Mouse (Mus musculus) hindbrain, embryonic 15.5 days (tissue): ENCODE measurements around the gene Ugt1a9. TPM values are rescaled to one million over a fixed set of nuclear protein-coding genes. Genes with fewer than 3 reads are reported as not detected.

Source experiments
- ATAC-seq: fragments of 200-750 bp; cut with Nextera tagmentation; 2 replicates; pipeline ENCODE4 v1.8.0; 2017; ENCODE audit warnings: low read depth, moderate number of reproducible peaks, moderate TSS enrichment; ENCODE audit not compliant: low FRiP score
- H3K27ac ChIP-seq: fragments of 300-500 bp; sonication (generic); replicated peaks from 2 replicates; pipeline ENCODE4 v1.5.1; 2015; ENCODE audit warnings: mild to moderate bottlenecking, inconsistent platforms
- H3K27me3 ChIP-seq: fragments of 300-500 bp; sonication (generic); 2 replicates; pipeline ENCODE4 v1.6.1; 2015; ENCODE audit warnings: control low read depth, inconsistent platforms
- H3K36me3 ChIP-seq: fragments of 300-500 bp; sonication (generic); 2 replicates; pipeline ENCODE4 v1.6.1; 2015; ENCODE audit warnings: control low read depth, inconsistent platforms
- H3K4me1 ChIP-seq: fragments of 300-500 bp; sonication (generic); replicated peaks from 2 replicates; pipeline ENCODE4 v1.6.1; 2015; ENCODE audit warnings: control low read depth, inconsistent platforms
- H3K4me2 ChIP-seq: fragments of 300-500 bp; sonication (generic); 2 replicates; pipeline ENCODE4 v1.6.1; 2015; ENCODE audit warnings: moderate library complexity, mild to moderate bottlenecking, inconsistent platforms
- H3K4me3 ChIP-seq: fragments of 300-500 bp; sonication (generic); 2 replicates; pipeline ENCODE4 v1.5.1; 2015; ENCODE audit warnings: mild to moderate bottlenecking, inconsistent platforms
- H3K9ac ChIP-seq: fragments of 300-500 bp; sonication (generic); 2 replicates; pipeline ENCODE4 v1.6.1; 2015; ENCODE audit warnings: inconsistent platforms
- H3K9me3 ChIP-seq: fragments of 300-500 bp; sonication (generic); 2 replicates; pipeline ENCODE4 v1.6.1; 2016; ENCODE audit warnings: control low read depth, inconsistent platforms
- WGBS: fragments of 180-500 bp; shearing (Covaris S2); methylation state at CpG from one replicate; pipeline ENCODE4 v1.1.7; 2015; 5-methylcytosine and 5-hydroxymethylcytosine counted together
- polyA plus RNA-seq: library from polyadenylated mRNA; unstranded; fragments of >200 nt; fragmentation: Nextera tagmentation; extraction: Ambion mirVana; gene quantifications from 2 replicates; pipeline ENCODE4 v1.2.1, GENCODE M21; 2015

The Ugt1a9 gene
- polyA plus RNA-seq, 1 experiment from 2014 or later: not detected

- Histone ChIP-seq H3K4me2 (no peak overlapping the region), H3K9me3 (peaks cover 95% of the 10 kb centered on the region), H3K27me3 (no peaks in the 10 kb centered on the region), H3K4me1 (no peaks in the 10 kb centered on the region), H3K36me3 (no peaks in the 10 kb centered on the region), H3K4me3 (no peak overlapping the region), H3K9ac (no peak overlapping the region), H3K27ac (no peak overlapping the region)
- ATAC-seq: no peak
- 50% methylated on average over 5 of the region's 5 CpGs for WGBS
These were observed 164.0 kb downstream of the Ugt1a9 start for GRCm38 (mm10) chr1:88234646-88235045.

GRCm38 (mm10) chr1:88235046-88235893 is 164.7 kb downstream of the Ugt1a9 start:
- Histone ChIP-seq H3K4me3 (no peak overlapping the region), H3K4me1 (no peaks in the 10 kb centered on the region), H3K27ac (no peak overlapping the region), H3K9me3 (peaks cover 95% of the 10 kb centered on the region), H3K9ac (no peak overlapping the region), H3K27me3 (no peaks in the 10 kb centered on the region), H3K36me3 (no peaks in the 10 kb centered on the region), H3K4me2 (no peak overlapping the region)
- no peak for ATAC-seq
- WGBS: 68% methylated on average over 11 of the region's 11 CpGs

GRCm38 (mm10) chr1:88235894-88236415 is 165.4 kb downstream of the Ugt1a9 start:
- no peak overlapping the region for H3K4me2 ChIP-seq
- H3K4me1 ChIP-seq: no peaks in the 10 kb centered on the region
- no peak overlapping the region for H3K27ac ChIP-seq
- peaks cover 95% of the 10 kb centered on the region for H3K9me3 ChIP-seq
- no peak for ATAC-seq
- 64% methylated on average over 4 of the region's 4 CpGs for WGBS
- no peak overlapping the region for H3K9ac ChIP-seq
- no peaks in the 10 kb centered on the region for H3K27me3 ChIP-seq
- H3K36me3 ChIP-seq: no peaks in the 10 kb centered on the region
- H3K4me3 ChIP-seq: no peak overlapping the region

- Histone ChIP-seq H3K27ac (no peak overlapping the region), H3K9me3 (peaks cover 92% of the 10 kb centered on the region), H3K36me3 (no peaks in the 10 kb centered on the region), H3K4me3 (no peak overlapping the region), H3K4me2 (no peak overlapping the region), H3K9ac (no peak overlapping the region), H3K4me1 (no peaks in the 10 kb centered on the region), H3K27me3 (no peaks in the 10 kb centered on the region)
- no peak for ATAC-seq
- WGBS: 82% methylated on average over 5 of the region's 5 CpGs
These were observed 166.7 kb downstream of the Ugt1a9 start for GRCm38 (mm10) chr1:88237311-88237710.

- peaks cover 87% of the 10 kb centered on the region for H3K9me3 ChIP-seq
- 83% methylated on average over 6 of the region's 6 CpGs for WGBS
- no peak for ATAC-seq
These were observed 168.2 kb downstream of the Ugt1a9 start for GRCm38 (mm10) chr1:88238771-88239170.

GRCm38 (mm10) chr1:88240072-88240471 is 169.5 kb downstream of the Ugt1a9 start:
- no peaks in the 10 kb centered on the region for H3K36me3 ChIP-seq
- no peak overlapping the region for H3K4me3 ChIP-seq
- no peak for ATAC-seq
- H3K9ac ChIP-seq: no peak overlapping the region
- H3K9me3 ChIP-seq: peaks cover 87% of the 10 kb centered on the region
- WGBS: 76% methylated on average over 5 of the region's 5 CpGs
- no peaks in the 10 kb centered on the region for H3K27me3 ChIP-seq
- H3K27ac ChIP-seq: no peak overlapping the region
- no peak overlapping the region for H3K4me2 ChIP-seq
- no peaks in the 10 kb centered on the region for H3K4me1 ChIP-seq

More at GRCm38 (mm10) chr1:88238771-88239170, 168.2 kb downstream of the Ugt1a9 start:
- no peaks in the 10 kb centered on the region for H3K36me3 ChIP-seq
- H3K4me3 ChIP-seq: no peak overlapping the region
- H3K4me2 ChIP-seq: no peak overlapping the region
- no peak overlapping the region for H3K9ac ChIP-seq
- no peaks in the 10 kb centered on the region for H3K27me3 ChIP-seq
- H3K27ac ChIP-seq: no peak overlapping the region
- H3K4me1 ChIP-seq: no peaks in the 10 kb centered on the region

- no peak overlapping the region for H3K9ac ChIP-seq
- no peak overlapping the region for H3K4me3 ChIP-seq
- H3K9me3 ChIP-seq: peaks cover 87% of the 10 kb centered on the region
- 73% methylated on average over 4 of the region's 4 CpGs for WGBS
- no peak overlapping the region for H3K4me2 ChIP-seq
- no peak; the same call in 1 of the 2 replicates for ATAC-seq
- H3K27ac ChIP-seq: no peak overlapping the region
- H3K4me1 ChIP-seq: no peaks in the 10 kb centered on the region
- H3K27me3 ChIP-seq: no peaks in the 10 kb centered on the region
- H3K36me3 ChIP-seq: no peaks in the 10 kb centered on the region
These were observed 170.0 kb downstream of the Ugt1a9 start for GRCm38 (mm10) chr1:88240579-88240978.

GRCm38 (mm10) chr1:88243861-88244260 is 173.3 kb downstream of the Ugt1a9 start:
- no peak for ATAC-seq
- Histone ChIP-seq H3K4me2 (no peak overlapping the region), H3K4me3 (no peak overlapping the region), H3K27me3 (no peaks in the 10 kb centered on the region), H3K9me3 (peaks cover 83% of the 10 kb centered on the region), H3K9ac (no peak overlapping the region), H3K4me1 (no peaks in the 10 kb centered on the region), H3K27ac (no peak overlapping the region), H3K36me3 (no peaks in the 10 kb centered on the region)
- WGBS: 68% methylated on average over 5 of the region's 5 CpGs

GRCm38 (mm10) chr1:88245881-88246280 is 175.3 kb downstream of the Ugt1a9 start:
- H3K36me3 ChIP-seq: no peaks in the 10 kb centered on the region
- H3K27ac ChIP-seq: no peak overlapping the region
- no peak overlapping the region for H3K4me3 ChIP-seq
- H3K4me1 ChIP-seq: no peaks in the 10 kb centered on the region
- peaks cover 83% of the 10 kb centered on the region for H3K9me3 ChIP-seq
- no peak for ATAC-seq
- no peaks in the 10 kb centered on the region for H3K27me3 ChIP-seq
- H3K9ac ChIP-seq: no peak overlapping the region
- no peak overlapping the region for H3K4me2 ChIP-seq
- WGBS: 78% methylated on average over 6 of the region's 6 CpGs

GRCm38 (mm10) chr1:88246386-88246785 is 175.8 kb downstream of the Ugt1a9 start:
- Histone ChIP-seq H3K36me3 (no peaks in the 10 kb centered on the region), H3K4me3 (no peak overlapping the region), H3K27me3 (no peaks in the 10 kb centered on the region), H3K4me1 (no peaks in the 10 kb centered on the region), H3K4me2 (no peak overlapping the region), H3K9me3 (peaks cover 86% of the 10 kb centered on the region), H3K9ac (no peak overlapping the region), H3K27ac (no peak overlapping the region)
- no peak for ATAC-seq
- 45% methylated on average over 6 of the region's 6 CpGs for WGBS

GRCm38 (mm10) chr1:88247660-88248059 is 177.1 kb downstream of the Ugt1a9 start:
- no peak overlapping the region for H3K4me3 ChIP-seq
- no peaks in the 10 kb centered on the region for H3K27me3 ChIP-seq
- no peaks in the 10 kb centered on the region for H3K4me1 ChIP-seq
- no peak overlapping the region for H3K9ac ChIP-seq
- ATAC-seq: no peak
- no peaks in the 10 kb centered on the region for H3K36me3 ChIP-seq
- peaks cover 80% of the 10 kb centered on the region for H3K9me3 ChIP-seq
- H3K27ac ChIP-seq: no peak overlapping the region
- H3K4me2 ChIP-seq: no peak overlapping the region
- 55% methylated on average over 2 of the region's 2 CpGs for whole genome bisulfite sequencing

- no peaks in the 10 kb centered on the region for H3K4me1 ChIP-seq
- no peaks in the 10 kb centered on the region for H3K27me3 ChIP-seq
- H3K36me3 ChIP-seq: no peaks in the 10 kb centered on the region
- no peak overlapping the region for H3K9ac ChIP-seq
- ATAC-seq: no peak
- 73% methylated on average over 4 of the region's 4 CpGs for WGBS
- H3K4me2 ChIP-seq: no peak overlapping the region
- no peak overlapping the region for H3K4me3 ChIP-seq
- H3K9me3 ChIP-seq: peaks cover 78% of the 10 kb centered on the region
- no peak overlapping the region for H3K27ac ChIP-seq
These were observed 178.1 kb downstream of the Ugt1a9 start for GRCm38 (mm10) chr1:88248658-88249057.
